Mouse (Mus musculus): ENCODE results near the gene Pknox2.
A peak's percentile ranks its signal among the peaks of the same experiment; 100 is the strongest.

Gene Pknox2

GRCm38 (mm10) chr9:37098600-37098999, 48.6 kb downstream of the Pknox2 start:
- DNase-seq: no peak

- no peak for DNase-seq
These were observed 52.8 kb downstream of the Pknox2 start for GRCm38 (mm10) chr9:37094230-37094990.

GRCm38 (mm10) chr9:37093086-37093485, 54.1 kb downstream of the Pknox2 start:
- peak; percentile 39 for DNase-seq

GRCm38 (mm10) chr9:37089894-37090652, 57.1 kb downstream of the Pknox2 start:
- peak; percentile 35 for DNase-seq

GRCm38 (mm10) chr9:37085370-37085769, 61.8 kb downstream of the Pknox2 start:
- peak; percentile 48 for DNase-seq

GRCm38 (mm10) chr9:37082246-37082645, 65.0 kb downstream of the Pknox2 start:
- no peak for DNase-seq

GRCm38 (mm10) chr9:37080309-37080708, 66.9 kb downstream of the Pknox2 start:
- no peak for DNase-seq

GRCm38 (mm10) chr9:37077063-37077418, 70.2 kb downstream of the Pknox2 start:
- no peak for DNase-seq

- no peak for DNase-seq
These were observed 70.7 kb downstream of the Pknox2 start for GRCm38 (mm10) chr9:37076386-37077062.

GRCm38 (mm10) chr9:37075903-37076302, 71.3 kb downstream of the Pknox2 start:
- no peak for DNase-seq

GRCm38 (mm10) chr9:37069391-37070312, 77.6 kb downstream of the Pknox2 start:
- DNase-seq: no peak

GRCm38 (mm10) chr9:37067473-37067830, 79.8 kb downstream of the Pknox2 start:
- no peak for DNase-seq

GRCm38 (mm10) chr9:37066732-37067472, 80.3 kb downstream of the Pknox2 start:
- no peak for DNase-seq

- DNase-seq: no peak
These were observed 85.6 kb downstream of the Pknox2 start for GRCm38 (mm10) chr9:37061627-37062026.

GRCm38 (mm10) chr9:37054703-37055102, 92.5 kb downstream of the Pknox2 start:
- DNase-seq: peak; percentile 62

GRCm38 (mm10) chr9:37053601-37054512, 93.3 kb downstream of the Pknox2 start:
- peak; percentile 89 for DNase-seq

- DNase-seq: peak; percentile 60
These were observed 94.2 kb downstream of the Pknox2 start for GRCm38 (mm10) chr9:37053041-37053440.

- no peak for DNase-seq
These were observed 95.5 kb downstream of the Pknox2 start for GRCm38 (mm10) chr9:37051669-37052068.

- DNase-seq: no peak
These were observed 99.7 kb downstream of the Pknox2 start for GRCm38 (mm10) chr9:37047490-37047889.

GRCm38 (mm10) chr9:37045875-37046274, 101.3 kb downstream of the Pknox2 start:
- DNase-seq: no peak

GRCm38 (mm10) chr9:37044165-37044564, 103.0 kb downstream of the Pknox2 start:
- no peak for DNase-seq

Data from kidney, postnatal 10 days (tissue).